Mouse (Mus musculus): ENCODE data around the gene Mtus2. TPM values are rescaled to one million over a fixed set of nuclear protein-coding genes. Genes with fewer than 3 reads are reported as not detected.

Gene Mtus2
- total and polyA plus RNA-seq, 3 experiments, result 0.08 TPM; not detected in 2

DNA sequence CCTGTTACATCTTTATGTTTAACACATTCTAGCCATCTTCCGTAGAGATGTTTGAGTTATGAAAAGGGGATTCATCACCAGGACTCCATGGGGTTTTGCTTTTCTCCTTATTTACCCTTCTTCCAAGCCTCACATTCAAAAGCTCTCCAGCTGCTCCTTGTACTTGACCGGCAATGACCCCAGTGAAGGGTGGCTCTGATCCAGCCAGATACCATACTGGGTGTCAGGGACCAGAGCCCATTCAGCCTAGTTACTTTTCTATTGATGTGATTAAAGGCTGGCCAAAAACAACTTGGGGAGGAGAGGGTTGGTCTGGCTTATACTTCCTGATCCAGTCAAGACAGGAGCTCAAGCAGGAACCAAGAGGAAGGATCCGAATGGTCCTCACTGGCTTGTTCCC, 326.5 kb downstream of the Mtus2 start:
- Histone ChIP-seq H3K79me2 (ENCODE audit: control insufficient read depth, insufficient read depth, low read length, poor library complexity) (no peaks in the 10 kb centered on the region), H3K4me3 (ENCODE audit: control insufficient read depth in 1 of 2, insufficient read depth in 1 of 2, low read depth in 2 of 2, low read length in 2 of 2) (no peak overlapping the region), H3K27ac (ENCODE audit: control insufficient read depth, low read depth, low read length) (no peak overlapping the region), H3K9me3 (replicated peaks; ENCODE audit: insufficient read depth, low read length) (no peaks in the 10 kb centered on the region), H3K27me3 (ENCODE audit: control insufficient read depth in 1 of 2, insufficient read depth in 2 of 2, low read length in 2 of 2) (no peaks in the 10 kb centered on the region), H3K9ac (ENCODE audit: control insufficient read depth, low read depth, low read length, poor library complexity, severe bottlenecking) (no peak overlapping the region), H3K4me1 (ENCODE audit: control insufficient read depth in 1 of 2, insufficient read depth in 2 of 2, low read length in 2 of 2) (no peaks in the 10 kb centered on the region), H3K36me3 (ENCODE audit: control insufficient read depth in 1 of 2, insufficient read depth in 2 of 2, low read length in 2 of 2) (no peaks in the 10 kb centered on the region)
- no peak for DNase-seq (ENCODE audit: low read depth, low spot score)
- TF ChIP-seq TCF12 (IDR thresholded peaks at IDR 0.05; ENCODE audit: low read depth, low read length) (no peak), POLR2AphosphoS2 (IDR thresholded peaks at IDR 0.05; ENCODE audit: low read length) (no peak), CTCF (IDR thresholded peaks at IDR 0.05 in 2 of 3, conservative IDR thresholded peaks at IDR 0.05 in 1 of 3; ENCODE audit: control insufficient read depth in 1 of 3, insufficient read depth in 1 of 3, low read depth in 2 of 3, low read length in 3 of 3, poor library complexity in 1 of 3, severe bottlenecking in 1 of 3) (no peak)

DNA sequence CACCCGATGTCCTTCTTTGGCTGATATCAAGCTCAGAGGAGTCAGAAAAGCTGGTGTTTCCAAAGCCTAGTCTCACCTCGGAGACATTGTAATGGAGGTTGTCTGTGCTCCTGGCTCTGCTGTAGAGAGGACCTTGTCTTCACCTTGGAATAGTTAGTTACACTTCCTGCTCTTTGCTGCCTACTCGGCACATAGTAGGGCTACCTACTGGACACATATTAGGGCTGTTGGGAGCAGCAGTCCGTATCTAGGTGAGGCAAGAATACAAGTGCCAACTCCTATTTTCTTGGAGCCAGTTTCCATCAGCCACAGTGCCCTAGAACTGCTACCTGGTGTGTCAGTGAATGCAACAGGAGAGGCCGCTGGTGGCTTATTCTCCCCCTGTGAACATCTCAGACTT, 330.4 kb downstream of the Mtus2 start:
- TF ChIP-seq ZKSCAN1 (IDR thresholded peaks at IDR 0.05; ENCODE audit: low read depth, low read length) (peak; percentile 79), ELF1 (IDR thresholded peaks at IDR 0.05; ENCODE audit: low read depth, low read length) (no peak)
- Histone ChIP-seq H3K4me3 (ENCODE audit: control insufficient read depth in 1 of 2, insufficient read depth in 1 of 2, low read depth in 2 of 2, low read length in 2 of 2) (no peak overlapping the region), H3K9me3 (replicated peaks; ENCODE audit: insufficient read depth, low read length) (no peaks in the 10 kb centered on the region), H3K36me3 (ENCODE audit: control insufficient read depth in 1 of 2, insufficient read depth in 2 of 2, low read length in 2 of 2) (no peaks in the 10 kb centered on the region), H3K27ac (ENCODE audit: control insufficient read depth, low read depth, low read length) (no peak overlapping the region), H3K27me3 (ENCODE audit: control insufficient read depth in 1 of 2, insufficient read depth in 2 of 2, low read length in 2 of 2) (no peaks in the 10 kb centered on the region), H3K9ac (ENCODE audit: control insufficient read depth, low read depth, low read length, poor library complexity, severe bottlenecking) (no peak overlapping the region), H3K79me2 (ENCODE audit: control insufficient read depth, insufficient read depth, low read length, poor library complexity) (no peaks in the 10 kb centered on the region), H3K4me1 (ENCODE audit: control insufficient read depth in 1 of 2, insufficient read depth in 2 of 2, low read length in 2 of 2) (no peaks in the 10 kb centered on the region)
- no peak for DNase-seq (ENCODE audit: low read depth, low spot score)

DNA sequence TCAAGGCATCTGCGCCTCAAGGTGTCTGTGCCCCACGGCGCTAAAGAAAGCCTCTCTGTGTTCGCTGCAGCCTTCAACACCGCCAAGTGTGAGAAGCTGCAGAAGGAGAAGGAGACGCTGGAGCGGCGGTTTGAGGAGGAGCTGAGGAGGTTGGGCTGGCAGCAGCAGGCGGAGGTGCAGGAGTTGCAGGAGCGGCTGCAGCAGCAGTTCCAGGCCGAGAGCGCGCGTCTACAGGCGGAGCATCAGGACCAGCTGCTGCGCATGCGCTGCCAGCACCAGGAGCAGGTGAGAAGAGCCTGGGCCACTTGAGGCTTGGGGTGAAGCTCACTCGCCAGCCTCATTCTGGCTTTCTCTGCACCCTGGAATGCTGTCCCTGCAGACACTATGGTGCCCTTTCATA, 331.7 kb downstream of the Mtus2 start:
- Histone ChIP-seq H3K27ac (ENCODE audit: control insufficient read depth, low read depth, low read length) (no peak overlapping the region), H3K9ac (ENCODE audit: control insufficient read depth, low read depth, low read length, poor library complexity, severe bottlenecking) (no peak overlapping the region), H3K4me3 (ENCODE audit: control insufficient read depth in 1 of 2, insufficient read depth in 1 of 2, low read depth in 2 of 2, low read length in 2 of 2) (no peak overlapping the region), H3K36me3 (ENCODE audit: control insufficient read depth in 1 of 2, insufficient read depth in 2 of 2, low read length in 2 of 2) (no peaks in the 10 kb centered on the region), H3K27me3 (ENCODE audit: control insufficient read depth in 1 of 2, insufficient read depth in 2 of 2, low read length in 2 of 2) (no peaks in the 10 kb centered on the region), H3K79me2 (ENCODE audit: control insufficient read depth, insufficient read depth, low read length, poor library complexity) (no peaks in the 10 kb centered on the region), H3K9me3 (replicated peaks; ENCODE audit: insufficient read depth, low read length) (no peaks in the 10 kb centered on the region), H3K4me1 (ENCODE audit: control insufficient read depth in 1 of 2, insufficient read depth in 2 of 2, low read length in 2 of 2) (no peaks in the 10 kb centered on the region)
- TF ChIP-seq ZMIZ1 (IDR thresholded peaks at IDR 0.05; ENCODE audit: low read depth, low read length) (no peak), ETS1 (IDR thresholded peaks at IDR 0.05; ENCODE audit: low read depth, low read length) (no peak), USF2 (IDR thresholded peaks at IDR 0.05; ENCODE audit: borderline replicate concordance in 1 of 2, insufficient read depth in 1 of 2, low read depth in 1 of 2, low read length in 2 of 2) (no peak)
- no peak for DNase-seq (ENCODE audit: low read depth, low spot score)

DNA sequence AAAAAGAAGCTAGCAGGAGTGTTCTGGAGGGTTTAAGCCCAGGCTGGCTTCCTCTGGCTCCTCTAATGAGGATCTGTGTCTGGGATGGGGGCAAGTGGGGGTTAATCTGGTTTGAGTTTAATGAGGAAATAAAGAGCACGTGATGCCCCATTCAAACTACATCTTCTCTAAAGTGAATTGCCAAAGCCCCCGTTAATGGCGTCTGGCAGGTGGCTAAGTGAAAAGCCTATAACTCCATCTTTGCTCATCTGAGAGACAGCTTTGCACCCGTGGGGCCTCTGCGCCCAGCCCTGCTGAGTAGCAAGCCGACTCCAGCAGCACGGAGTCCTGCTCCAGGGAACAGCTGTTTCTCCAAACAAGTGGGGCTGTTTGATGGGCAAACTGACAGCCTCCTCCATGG, 332.8 kb downstream of the Mtus2 start:
- H3K9ac ChIP-seq (ENCODE audit: control insufficient read depth, low read depth, low read length, poor library complexity, severe bottlenecking), result no peak overlapping the region
- no peaks in the 10 kb centered on the region for H3K79me2 ChIP-seq (ENCODE audit: control insufficient read depth, insufficient read depth, low read length, poor library complexity)
- no peak for DNase-seq (ENCODE audit: low read depth, low spot score)
- H3K27me3 ChIP-seq (ENCODE audit: control insufficient read depth in 1 of 2, insufficient read depth in 2 of 2, low read length in 2 of 2), result no peaks in the 10 kb centered on the region
- no peaks in the 10 kb centered on the region for H3K36me3 ChIP-seq (ENCODE audit: control insufficient read depth in 1 of 2, insufficient read depth in 2 of 2, low read length in 2 of 2)
- H3K4me1 ChIP-seq (ENCODE audit: control insufficient read depth in 1 of 2, insufficient read depth in 2 of 2, low read length in 2 of 2), result no peaks in the 10 kb centered on the region
- no peak overlapping the region for H3K27ac ChIP-seq (ENCODE audit: control insufficient read depth, low read depth, low read length)
- TF ChIP-seq TCF12 (IDR thresholded peaks at IDR 0.05; ENCODE audit: low read depth, low read length) (no peak), MEF2A (IDR thresholded peaks at IDR 0.05; ENCODE audit: extremely low read depth, insufficient replicate concordance, low read depth, low read length, poor library complexity, severe bottlenecking) (no peak), ZMIZ1 (IDR thresholded peaks at IDR 0.05; ENCODE audit: low read depth, low read length) (no peak), ELF1 (IDR thresholded peaks at IDR 0.05; ENCODE audit: low read depth, low read length) (no peak), BHLHE40 (IDR thresholded peaks at IDR 0.05; ENCODE audit: borderline replicate concordance, low read depth, low read length) (no peak), RCOR1 (IDR thresholded peaks at IDR 0.05; ENCODE audit: low read depth, low read length) (no peak), MAX (IDR thresholded peaks at IDR 0.05; ENCODE audit: low read length) (no peak), UBTF (IDR thresholded peaks at IDR 0.05; ENCODE audit: borderline replicate concordance, insufficient read depth, low read depth, low read length) (no peak), NRF1 (IDR thresholded peaks at IDR 0.05; ENCODE audit: insufficient read depth, low read depth, low read length, poor library complexity, severe bottlenecking) (no peak), HCFC1 (IDR thresholded peaks at IDR 0.05; ENCODE audit: low read depth, low read length) (no peak)
- H3K4me3 ChIP-seq (ENCODE audit: control insufficient read depth in 1 of 2, insufficient read depth in 1 of 2, low read depth in 2 of 2, low read length in 2 of 2), result no peak overlapping the region
- H3K9me3 ChIP-seq (replicated peaks; ENCODE audit: insufficient read depth, low read length), result no peaks in the 10 kb centered on the region
